Mouse (Mus musculus) urinary bladder, postnatal 25 days (tissue): Measurements from ENCODE around the gene Tmod4.

Experiments
- DNase-seq: peaks from one replicate; pipeline ENCODE4 v3.0.0; 2022; ENCODE audit warnings: low spot score

Gene Tmod4

GRCm38 (mm10) chr3:95173256-95173949, 49.1 kb downstream of the Tmod4 start:
- DNase-seq, result peak; percentile 15

GRCm38 (mm10) chr3:95174011-95174592, 49.8 kb downstream of the Tmod4 start:
- DNase-seq, result peak; percentile 86

- DNase-seq, result no peak
Measured at GRCm38 (mm10) chr3:95176500-95176899, 52.2 kb downstream of the Tmod4 start.

GRCm38 (mm10) chr3:95177583-95177982, 53.3 kb downstream of the Tmod4 start:
- DNase-seq, result no peak
